Mouse (Mus musculus) left cerebral cortex, adult 2 months (tissue): Measurements from ENCODE around the gene Wnt2b. TPM values are rescaled to one million over a fixed set of nuclear protein-coding genes. Genes with fewer than 3 reads are reported as not detected.

Experiments used
- DNase-seq, 2 experiments: peaks; one replicate each; pipeline ENCODE4 v3.0.0; 2021 to 2022; ENCODE audit warnings: low spot score in 2 of 2, mixed read lengths in 1 of 2; ENCODE audit errors: extremely low spot score in 1 of 2
- H3K27ac ChIP-seq: fragments of 200-600 bp; 2 replicates; pipeline ENCODE4 v1.8.1; 2022
- H3K4me3 ChIP-seq: fragments of 200-600 bp; 2 replicates; pipeline ENCODE4 v1.8.1; 2022
- CTCF ChIP-seq: fragments of 200-600 bp; IDR thresholded peaks from 2 replicates; pipeline ENCODE4 v1.8.1; 2022; ENCODE audit warnings: antibody characterized with exemption, mild to moderate bottlenecking, moderate library complexity
- intact Hi-C: fragments of 180-260 bp; cut with DNase I; formaldehyde crosslinking; loops from one replicate; pipeline ENCODE4 v1.15.1; 2025
- total RNA-seq, 2 experiments: library from RNA; stranded (reverse); gene quantifications; 2 replicates each; pipeline ENCODE4 v1.2.3; 2021

Gene Wnt2b
- total RNA-seq, 2 experiments from 2014 or later, result 2.0 to 2.3 TPM

DNA sequence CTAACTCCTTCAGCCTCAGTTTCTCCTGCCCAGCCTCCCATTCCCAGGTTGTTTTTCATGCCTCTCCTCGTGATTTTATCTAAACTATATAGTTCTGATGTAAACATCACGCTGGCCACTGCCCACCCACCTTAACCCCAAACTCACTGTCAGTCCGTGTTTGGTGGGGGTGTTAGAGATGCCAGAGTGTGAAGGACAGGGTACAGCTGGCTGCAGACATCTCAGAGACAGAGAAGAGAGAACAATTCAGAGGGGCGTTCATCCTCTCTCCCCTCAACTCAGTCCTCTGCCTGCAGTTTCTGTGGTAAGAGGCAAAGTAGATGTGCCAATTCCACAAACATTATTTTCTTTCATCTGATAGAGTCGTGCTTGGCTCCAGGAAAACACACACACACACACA lies 1.1 kb upstream of the Wnt2b start:
- DNase-seq, result no peak
- no peak overlapping the region for H3K27ac ChIP-seq
- TF ChIP-seq CTCF, result no peak
- intact Hi-C loops, result loop anchor here (5.0 kb wide), 1 partner anchor 186 kb away; no protein-coding TSS in a partner anchor
- H3K4me3 ChIP-seq, result no peak overlapping the region

- H3K4me3 ChIP-seq, result peak overlapping the region; percentile 43
- H3K27ac ChIP-seq, result no peak overlapping the region
- no peak for TF ChIP-seq CTCF
- no peak for DNase-seq
- intact Hi-C loops, result loop anchor here (5.0 kb wide), 1 partner anchor 185 kb away; no protein-coding TSS in a partner anchor
These were observed 455 bp upstream of the Wnt2b start for GRCm38 (mm10) chr3:104962141-104962611.

GRCm38 (mm10) chr3:104960026-104961000 lies 1.4 kb downstream of the Wnt2b start:
- Histone ChIP-seq H3K27ac (no peak overlapping the region), H3K4me3 (no peak overlapping the region)
- DNase-seq, result no peak
- no peak for TF ChIP-seq CTCF
- intact Hi-C loops, result loop anchor here (5.0 kb wide), 1 partner anchor 183 kb away; no protein-coding TSS in a partner anchor

- no peak overlapping the region for H3K4me3 ChIP-seq
- H3K27ac ChIP-seq, result no peak overlapping the region
- DNase-seq, result no peak
- intact Hi-C loops, result no loop called here
- TF ChIP-seq CTCF, result no peak
These were observed 5.6 kb downstream of the Wnt2b start for GRCm38 (mm10) chr3:104956131-104956581.

- no peak overlapping the region for H3K27ac ChIP-seq
- TF ChIP-seq CTCF, result no peak
- intact Hi-C loops, result no loop called here
- DNase-seq, result no peak
- no peak overlapping the region for H3K4me3 ChIP-seq
These were observed 7.2 kb downstream of the Wnt2b start for GRCm38 (mm10) chr3:104954551-104954950.

- no peak for TF ChIP-seq CTCF
- DNase-seq, result no peak
- H3K4me3 ChIP-seq, result no peak overlapping the region
- intact Hi-C loops, result no loop called here
- H3K27ac ChIP-seq, result no peak overlapping the region
These were observed 7.6 kb downstream of the Wnt2b start for GRCm38 (mm10) chr3:104954137-104954536.

- Histone ChIP-seq H3K4me3 (no peak overlapping the region), H3K27ac (no peak overlapping the region)
- intact Hi-C loops, result no loop called here
- TF ChIP-seq CTCF, result no peak
- no peak for DNase-seq
These were observed 8.6 kb downstream of the Wnt2b start for GRCm38 (mm10) chr3:104952891-104953670.

DNA sequence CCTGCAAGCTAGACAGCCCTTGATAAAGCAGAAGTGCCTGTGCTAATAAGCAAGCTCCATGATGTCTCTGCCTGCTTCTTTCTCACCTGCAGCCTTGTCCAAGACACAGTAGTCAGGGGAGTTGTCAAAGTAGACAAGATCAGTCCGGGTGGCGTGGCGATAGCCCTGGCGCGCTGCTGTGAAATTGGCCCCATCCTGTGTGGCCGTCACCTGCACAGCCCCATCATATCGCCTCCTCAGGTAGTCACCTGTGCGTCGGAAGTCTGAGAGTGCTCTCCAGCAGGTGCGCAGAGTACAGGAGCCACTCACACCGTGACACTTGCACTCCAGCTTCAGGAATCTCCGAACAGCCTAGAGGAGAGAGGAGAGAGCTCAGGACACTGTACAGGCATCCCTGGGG lies 10.8 kb downstream of the Wnt2b start:
- Histone ChIP-seq H3K27ac (no peak overlapping the region), H3K4me3 (no peak overlapping the region)
- intact Hi-C loops, result no loop called here
- no peak for TF ChIP-seq CTCF
- DNase-seq, result no peak

- DNase-seq, result no peak
- no peak overlapping the region for H3K4me3 ChIP-seq
- no peak overlapping the region for H3K27ac ChIP-seq
- intact Hi-C loops, result no loop called here
- TF ChIP-seq CTCF, result no peak
These were observed 16.8 kb downstream of the Wnt2b start for GRCm38 (mm10) chr3:104944894-104945293.

GRCm38 (mm10) chr3:104943333-104943732 lies 18.4 kb downstream of the Wnt2b start:
- H3K4me3 ChIP-seq, result no peak overlapping the region
- no peak overlapping the region for H3K27ac ChIP-seq
- intact Hi-C loops, result no loop called here
- no peak for TF ChIP-seq CTCF
- no peak for DNase-seq

- H3K27ac ChIP-seq, result no peak overlapping the region
- no peak for TF ChIP-seq CTCF
- no peak overlapping the region for H3K4me3 ChIP-seq
- intact Hi-C loops, result no loop called here
- no peak for DNase-seq
These were observed 19.0 kb downstream of the Wnt2b start for GRCm38 (mm10) chr3:104942682-104943081.

DNA sequence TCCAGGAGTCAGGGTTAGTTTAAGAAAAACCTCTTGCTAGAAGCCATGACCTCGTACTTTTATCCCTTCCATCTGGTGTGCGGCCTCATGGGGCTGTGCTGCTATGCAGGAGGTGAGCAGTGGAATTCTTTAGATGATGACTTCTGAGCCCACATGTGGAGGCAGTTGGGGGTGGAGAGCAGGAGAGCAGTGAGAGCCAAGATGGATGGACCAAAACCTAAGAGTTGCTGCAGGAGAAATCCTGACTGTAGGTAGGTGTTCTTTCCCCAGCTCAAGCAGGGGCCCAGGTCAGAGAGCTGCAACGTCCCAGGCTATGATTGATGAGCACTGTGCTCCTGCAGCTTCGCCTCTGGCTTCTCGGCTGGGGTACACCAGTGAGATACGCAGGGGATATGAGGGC lies 21.0 kb downstream of the Wnt2b start:
- Histone ChIP-seq H3K27ac (no peak overlapping the region), H3K4me3 (no peak overlapping the region)
- DNase-seq, result no peak
- intact Hi-C loops, result no loop called here
- no peak for TF ChIP-seq CTCF
